Mouse (Mus musculus) neural tube, embryonic 11.5 days (tissue): ENCODE results near the gene Pi4k2b. TPM values are rescaled to one million over a fixed set of nuclear protein-coding genes. Genes with fewer than 3 reads are reported as not detected.

ENCODE experiments used
- ATAC-seq: fragments of 200-750 bp; cut with Nextera tagmentation; 2 replicates; pipeline ENCODE4 v1.8.0; 2017; ENCODE audit warnings: moderate number of reproducible peaks, mild to moderate bottlenecking, moderate TSS enrichment, moderate library complexity; ENCODE audit not compliant: insufficient read depth, low FRiP score, low TSS enrichment
- DNase-seq: peaks from one replicate; pipeline ENCODE4 v3.0.0-alpha.2; 2015; ENCODE audit warnings: low spot score
- H3K27ac ChIP-seq: fragments of 300-500 bp; sonication (generic); 2 replicates; pipeline ENCODE4 v1.5.1; 2014; ENCODE audit warnings: low read depth, mild to moderate bottlenecking, low read length
- H3K27me3 ChIP-seq: fragments of 300-500 bp; sonication (generic); 2 replicates; pipeline ENCODE4 v1.6.1; 2014; ENCODE audit warnings: mild to moderate bottlenecking, low read length, mixed read lengths; ENCODE audit not compliant: control insufficient read depth, insufficient read depth
- H3K36me3 ChIP-seq: fragments of 300-500 bp; sonication (generic); 2 replicates; pipeline ENCODE4 v1.6.1; 2014; ENCODE audit warnings: mild to moderate bottlenecking, low read length, moderate library complexity, mixed read lengths; ENCODE audit not compliant: control insufficient read depth, insufficient read depth
- H3K4me1 ChIP-seq: fragments of 300-500 bp; sonication (generic); 2 replicates; pipeline ENCODE4 v1.6.1; 2014; ENCODE audit warnings: low read length, mixed read lengths; ENCODE audit not compliant: control insufficient read depth, insufficient read depth
- H3K4me2 ChIP-seq: fragments of 300-500 bp; sonication (generic); 2 replicates; pipeline ENCODE4 v1.6.1; 2014; ENCODE audit warnings: low read depth, mild to moderate bottlenecking, moderate library complexity
- H3K4me3 ChIP-seq: fragments of 300-500 bp; sonication (generic); 2 replicates; pipeline ENCODE4 v1.5.1; 2014; ENCODE audit warnings: low read depth, low read length
- H3K9ac ChIP-seq: fragments of 300-500 bp; sonication (generic); 2 replicates; pipeline ENCODE4 v1.6.1; 2014; ENCODE audit warnings: mild to moderate bottlenecking, low read length
- H3K9me3 ChIP-seq: fragments of 300-500 bp; sonication (generic); 2 replicates; pipeline ENCODE4 v1.6.1; 2016; ENCODE audit warnings: low read length; ENCODE audit not compliant: control insufficient read depth
- WGBS: fragments of 180-500 bp; shearing (Covaris S2); extraction: QIAGEN DNeasy Blood & Tissue Kit; methylation state at CpG from one replicate; pipeline ENCODE4 v1.1.7; 2014; 5-methylcytosine and 5-hydroxymethylcytosine counted together
- polyA plus RNA-seq: library from polyadenylated mRNA; unstranded; fragments of >200 nt; fragmentation: Nextera tagmentation; extraction: Ambion mirVana; gene quantifications from 2 replicates; pipeline ENCODE4 v1.2.1, GENCODE M21; 2014

Pi4k2b gene
- polyA plus RNA-seq, 1 experiment from 2014 or later = 22.4 TPM

DNA sequence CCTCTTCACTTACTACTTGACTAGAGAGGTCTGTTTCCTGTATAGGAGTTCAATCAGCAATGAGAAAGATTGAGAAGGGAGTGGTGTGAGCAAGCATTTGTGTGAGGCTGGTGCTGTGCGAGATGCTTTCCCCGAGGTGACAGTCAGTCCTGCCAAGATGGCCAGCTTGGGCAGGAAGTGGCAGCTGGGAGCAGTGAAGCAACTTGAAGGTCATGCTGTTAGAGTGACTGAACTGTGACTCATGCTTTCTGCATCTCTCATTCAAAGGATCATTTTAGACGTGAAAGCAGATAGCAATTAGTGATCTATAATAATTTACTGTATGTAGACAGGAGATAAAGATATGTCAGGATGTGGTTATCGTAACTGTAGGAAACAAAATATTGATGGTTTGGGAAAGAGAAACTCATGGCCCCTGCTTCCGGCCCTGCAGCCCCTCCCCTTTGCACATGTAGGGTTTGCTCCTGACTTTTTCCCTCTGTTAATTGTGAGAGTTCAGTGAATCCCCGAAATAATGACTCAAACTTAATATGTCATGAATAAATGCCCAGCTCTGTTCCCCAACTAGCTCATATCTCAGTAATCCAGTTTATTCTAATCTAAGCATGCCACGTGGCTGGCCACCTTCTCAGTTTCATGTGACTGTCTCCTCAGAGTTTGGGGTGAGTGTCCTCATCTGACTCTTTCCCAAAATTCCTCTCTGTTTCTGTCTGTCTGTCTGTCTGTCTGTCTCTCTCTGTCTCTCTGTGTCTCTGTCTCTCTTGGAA is 45.4 kb downstream of the Pi4k2b start:
- WGBS = 90% methylated on average over 7 of the region's 7 CpGs
- Histone ChIP-seq H3K4me1 (no peaks in the 10 kb centered on the region), H3K4me2 (no peak overlapping the region), H3K36me3 (no peaks in the 10 kb centered on the region), H3K27ac (no peak overlapping the region), H3K27me3 (no peaks in the 10 kb centered on the region), H3K4me3 (no peak overlapping the region), H3K9ac (no peak overlapping the region), H3K9me3 (no peaks in the 10 kb centered on the region)
- ATAC-seq (no peak), DNase-seq (no peak)

DNA sequence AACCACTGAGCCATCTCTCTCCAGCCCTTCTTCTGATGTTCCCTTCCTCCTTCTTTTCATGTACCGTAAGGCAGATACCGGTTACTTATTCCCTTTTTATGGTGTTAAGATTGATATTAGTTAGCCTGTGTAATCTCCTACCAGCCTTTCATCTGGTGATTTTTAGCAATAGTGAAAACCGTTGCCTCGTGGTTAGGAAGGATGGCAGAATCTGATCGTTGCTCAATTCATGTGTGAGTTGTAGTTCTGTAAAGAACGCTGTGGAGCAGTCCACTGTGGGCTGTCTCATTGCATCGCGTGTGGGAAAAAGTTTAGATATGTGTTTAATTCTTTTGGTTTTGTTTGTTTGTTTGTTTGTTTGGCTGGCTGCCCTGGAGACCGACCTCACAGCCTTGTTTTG is 51.9 kb downstream of the Pi4k2b start:
- no peaks in the 10 kb centered on the region for H3K27me3 ChIP-seq

DNA sequence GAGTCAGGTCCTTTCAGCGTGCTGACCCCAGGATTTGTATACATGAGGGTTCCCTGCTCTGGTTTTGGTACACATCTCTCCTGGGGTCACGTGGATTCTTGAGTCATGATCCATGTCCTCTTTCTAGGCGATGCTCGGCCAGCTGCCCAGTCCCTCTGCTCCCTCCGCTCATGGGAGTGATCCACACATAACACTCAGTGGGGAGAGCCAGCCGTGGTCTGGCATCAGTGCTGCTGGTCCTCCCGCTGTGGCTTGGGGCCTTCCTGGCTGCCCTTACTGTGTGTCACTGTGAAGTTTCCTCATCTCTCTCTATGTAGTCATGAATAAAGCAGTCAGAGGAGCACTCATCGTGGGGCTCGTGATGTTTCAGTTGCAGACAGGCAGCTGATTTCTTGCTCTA is 52.7 kb downstream of the Pi4k2b start:
- Histone ChIP-seq H3K4me3 (no peak overlapping the region), H3K4me1 (no peaks in the 10 kb centered on the region), H3K36me3 (peaks cover 2% of the 10 kb centered on the region; the same call in 1 of the 2 replicates), H3K27me3 (no peaks in the 10 kb centered on the region), H3K4me2 (no peak overlapping the region), H3K9me3 (no peaks in the 10 kb centered on the region), H3K9ac (no peak overlapping the region), H3K27ac (no peak overlapping the region)
- 91% methylated on average over 9 of the region's 9 CpGs for WGBS
- no peak for DNase-seq
- ATAC-seq = no peak

More for the DNA sequence above, 51.9 kb downstream of the Pi4k2b start:
- Histone ChIP-seq H3K4me1 (no peaks in the 10 kb centered on the region), H3K4me2 (no peak overlapping the region), H3K4me3 (no peak overlapping the region), H3K27ac (no peak overlapping the region), H3K9ac (no peak overlapping the region), H3K36me3 (peaks cover 2% of the 10 kb centered on the region; the same call in 1 of the 2 replicates), H3K9me3 (no peaks in the 10 kb centered on the region)
- ATAC-seq (no peak), DNase-seq (no peak)
- WGBS = 93% methylated on average over 9 of the region's 9 CpGs

DNA sequence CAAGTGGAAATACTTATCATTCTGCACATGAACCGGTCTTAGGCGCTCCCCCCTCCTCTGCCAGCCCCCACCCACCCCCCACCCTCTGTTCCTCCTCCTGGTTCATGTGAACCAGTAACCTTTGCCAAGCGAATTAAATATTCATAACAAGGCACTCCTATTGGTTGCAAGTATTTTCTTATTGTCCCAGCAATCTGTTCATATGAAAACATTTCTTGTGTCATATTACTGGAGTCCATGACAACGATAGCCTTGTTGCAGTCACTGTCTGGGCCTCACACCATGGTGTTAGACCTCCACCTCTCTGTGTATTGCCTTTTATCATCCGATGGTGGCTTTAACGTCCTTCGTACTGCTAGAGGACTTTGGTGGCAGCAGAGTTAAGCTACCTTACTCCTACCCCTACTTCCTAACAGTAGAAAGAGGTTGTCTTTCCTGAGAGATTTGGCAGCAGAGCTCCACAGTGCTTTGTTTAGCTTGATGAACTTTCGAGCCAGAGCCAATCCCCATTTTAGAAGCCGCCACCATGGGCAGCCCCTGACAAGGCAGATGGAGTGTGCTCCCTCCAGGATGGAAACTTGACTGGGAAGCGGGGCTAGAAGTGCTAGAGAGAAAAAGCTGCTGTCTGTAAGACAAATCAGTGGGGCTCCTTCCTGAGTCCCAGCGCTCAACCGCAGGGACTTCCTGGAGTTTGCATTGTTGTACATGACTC is 58.1 kb downstream of the Pi4k2b start:
- H3K4me3 ChIP-seq = no peak overlapping the region
- H3K9ac ChIP-seq = no peak overlapping the region
- H3K27ac ChIP-seq = no peak overlapping the region
- 91% methylated on average over 12 of the region's 12 CpGs for WGBS
- no peak for ATAC-seq
- no peak for DNase-seq
- peaks cover 2% of the 10 kb centered on the region; the same call in 1 of the 2 replicates for H3K36me3 ChIP-seq
- no peak overlapping the region for H3K4me2 ChIP-seq
- no peaks in the 10 kb centered on the region for H3K9me3 ChIP-seq
- H3K27me3 ChIP-seq = no peaks in the 10 kb centered on the region
- H3K4me1 ChIP-seq = no peaks in the 10 kb centered on the region

DNA sequence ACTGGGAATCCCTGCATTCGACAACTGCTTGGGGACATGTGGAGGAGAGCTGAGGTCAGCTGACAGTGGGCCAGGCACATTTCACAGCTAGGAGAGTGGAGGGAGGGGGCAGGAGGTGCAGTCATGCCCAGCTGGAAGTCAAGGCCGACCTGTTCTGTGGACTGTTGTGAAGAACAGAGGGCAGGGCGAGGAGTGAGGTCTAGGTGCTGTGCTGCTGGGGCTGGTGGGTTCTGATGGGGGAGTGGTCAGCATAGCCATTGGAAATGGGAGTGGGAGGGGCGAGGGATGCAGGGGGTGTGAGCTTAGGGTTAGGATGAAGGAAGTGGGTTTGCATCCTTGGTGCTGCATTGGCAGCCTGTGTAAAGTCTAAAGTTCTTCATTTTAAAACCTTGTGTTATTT is 64.4 kb downstream of the Pi4k2b start:
- no peak overlapping the region for H3K27ac ChIP-seq
- WGBS = 72% methylated on average over 4 of the region's 4 CpGs
- no peaks in the 10 kb centered on the region for H3K9me3 ChIP-seq
- no peaks in the 10 kb centered on the region for H3K27me3 ChIP-seq
- H3K4me1 ChIP-seq = no peaks in the 10 kb centered on the region
- H3K9ac ChIP-seq = no peak overlapping the region
- no peak overlapping the region for H3K4me3 ChIP-seq
- ATAC-seq (no peak), DNase-seq (no peak)
- no peaks in the 10 kb centered on the region for H3K36me3 ChIP-seq
- H3K4me2 ChIP-seq = no peak overlapping the region

DNA sequence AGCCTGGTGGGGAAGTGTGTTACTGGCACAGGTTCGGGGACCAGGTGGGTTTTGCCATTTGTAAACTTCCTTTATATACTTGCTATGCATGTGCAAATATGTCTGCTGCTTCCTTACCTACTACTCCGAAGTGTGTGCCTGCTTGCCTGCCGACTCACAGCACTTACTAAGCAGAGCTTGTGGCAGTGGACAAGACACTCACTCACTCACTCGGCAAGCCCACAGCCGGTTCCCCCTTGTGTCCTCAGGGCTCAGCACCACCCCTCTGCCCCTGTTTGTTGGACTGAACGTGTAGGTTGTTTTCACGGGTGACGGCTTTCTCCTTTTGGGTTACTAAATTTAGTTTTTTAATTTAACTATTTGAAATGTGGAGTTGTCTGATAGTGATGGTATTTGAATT is 65.0 kb downstream of the Pi4k2b start:
- H3K36me3 ChIP-seq = no peaks in the 10 kb centered on the region
- 85% methylated on average over 8 of the region's 8 CpGs for WGBS

DNA sequence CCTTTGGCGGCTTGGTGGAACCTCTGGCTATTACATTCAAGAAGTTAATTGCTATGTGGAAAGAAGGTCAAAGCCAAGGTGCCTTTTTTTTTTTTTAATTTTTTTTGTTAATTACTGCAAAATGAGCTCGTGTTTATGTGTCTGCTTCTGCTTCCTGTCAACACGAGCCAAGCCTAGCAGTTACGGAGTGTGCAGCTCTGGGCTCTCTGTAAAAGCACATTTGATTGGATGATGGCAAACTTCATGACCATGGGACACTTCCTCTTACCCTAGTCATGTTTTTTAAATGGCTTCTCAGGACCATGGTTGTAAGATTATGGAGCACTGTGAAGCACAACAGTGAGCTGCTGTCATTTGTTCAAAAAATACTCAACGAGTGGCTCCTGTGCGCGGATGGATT is 65.7 kb downstream of the Pi4k2b start:
- no peak overlapping the region for H3K4me3 ChIP-seq
- no peak overlapping the region for H3K4me2 ChIP-seq
- DNase-seq (no peak), ATAC-seq (no peak)
- no peaks in the 10 kb centered on the region for H3K4me1 ChIP-seq
- H3K27me3 ChIP-seq = no peaks in the 10 kb centered on the region
- no peaks in the 10 kb centered on the region for H3K9me3 ChIP-seq
- no peaks in the 10 kb centered on the region for H3K36me3 ChIP-seq
- WGBS = 92% methylated on average over 7 of the region's 7 CpGs
- H3K9ac ChIP-seq = no peak overlapping the region
- no peak overlapping the region for H3K27ac ChIP-seq

More for the DNA sequence above, 65.0 kb downstream of the Pi4k2b start:
- H3K9me3 ChIP-seq = no peaks in the 10 kb centered on the region
- no peak overlapping the region for H3K4me3 ChIP-seq
- no peaks in the 10 kb centered on the region for H3K4me1 ChIP-seq
- ATAC-seq (no peak), DNase-seq (no peak)
- no peak overlapping the region for H3K4me2 ChIP-seq
- H3K9ac ChIP-seq = no peak overlapping the region
- H3K27ac ChIP-seq = no peak overlapping the region
- H3K27me3 ChIP-seq = no peaks in the 10 kb centered on the region

DNA sequence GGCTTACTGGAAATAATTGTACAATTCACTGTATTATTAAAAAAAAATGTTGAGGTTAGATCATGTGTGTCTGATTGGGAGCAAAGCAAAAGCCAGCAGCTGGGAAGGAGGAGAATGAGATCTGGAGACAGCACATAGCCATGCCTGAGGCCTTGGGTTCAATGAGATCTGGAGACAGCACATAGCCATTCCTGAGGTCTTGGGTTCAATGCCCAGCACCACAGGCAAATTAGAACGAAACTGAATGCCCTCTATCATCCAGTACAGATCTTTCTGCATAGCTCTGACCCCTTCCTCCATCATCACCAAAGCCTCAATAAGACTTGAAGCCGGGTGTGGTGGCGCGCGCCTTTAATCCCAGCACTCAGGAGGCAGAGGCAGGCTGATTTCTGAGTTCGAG is 69.1 kb downstream of the Pi4k2b start:
- Histone ChIP-seq H3K4me1 (no peaks in the 10 kb centered on the region), H3K4me2 (no peak overlapping the region), H3K27ac (no peak overlapping the region), H3K36me3 (peaks cover 3% of the 10 kb centered on the region; the same call in 1 of the 2 replicates), H3K27me3 (no peaks in the 10 kb centered on the region), H3K9me3 (no peaks in the 10 kb centered on the region), H3K9ac (no peak overlapping the region), H3K4me3 (no peak overlapping the region)
- no peak for ATAC-seq
- WGBS = 92% methylated on average over 6 of the region's 6 CpGs
- DNase-seq = no peak

DNA sequence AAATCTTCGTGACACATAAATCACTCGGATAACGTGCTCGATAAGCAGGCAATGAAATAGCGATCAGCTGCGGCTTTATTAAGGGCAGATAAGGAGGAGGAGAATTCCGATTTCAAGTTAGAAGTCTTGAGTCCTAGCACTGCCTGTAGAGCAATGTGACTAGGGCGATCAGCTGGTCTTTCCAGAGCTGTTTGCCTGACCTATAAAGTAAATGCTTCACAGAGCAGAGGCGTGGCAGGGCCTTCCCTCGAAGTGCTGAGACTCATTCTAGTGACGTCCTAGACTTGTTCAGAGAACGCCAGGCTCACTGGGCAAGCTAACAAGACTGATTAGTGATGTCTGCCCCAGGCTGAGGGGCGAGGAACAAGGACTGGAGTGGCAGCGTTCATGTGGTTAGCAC is 69.7 kb downstream of the Pi4k2b start:
- 90% methylated on average over 14 of the region's 14 CpGs for WGBS
- ATAC-seq (no peak), DNase-seq (no peak)
- no peaks in the 10 kb centered on the region for H3K27me3 ChIP-seq
- H3K4me3 ChIP-seq = no peak overlapping the region
- no peaks in the 10 kb centered on the region for H3K4me1 ChIP-seq
- H3K9me3 ChIP-seq = no peaks in the 10 kb centered on the region
- H3K9ac ChIP-seq = no peak overlapping the region
- peaks cover 4% of the 10 kb centered on the region; the same call in 1 of the 2 replicates for H3K36me3 ChIP-seq
- H3K27ac ChIP-seq = no peak overlapping the region
- no peak overlapping the region for H3K4me2 ChIP-seq
